Mouse (Mus musculus) lung, postnatal 36 days (tissue): ENCODE data around the gene Slc16a8.

Source experiments
- DNase-seq: peaks from one replicate; pipeline ENCODE4 v3.0.0; 2022; ENCODE audit warnings: mixed read lengths

Slc16a8 gene

DNA sequence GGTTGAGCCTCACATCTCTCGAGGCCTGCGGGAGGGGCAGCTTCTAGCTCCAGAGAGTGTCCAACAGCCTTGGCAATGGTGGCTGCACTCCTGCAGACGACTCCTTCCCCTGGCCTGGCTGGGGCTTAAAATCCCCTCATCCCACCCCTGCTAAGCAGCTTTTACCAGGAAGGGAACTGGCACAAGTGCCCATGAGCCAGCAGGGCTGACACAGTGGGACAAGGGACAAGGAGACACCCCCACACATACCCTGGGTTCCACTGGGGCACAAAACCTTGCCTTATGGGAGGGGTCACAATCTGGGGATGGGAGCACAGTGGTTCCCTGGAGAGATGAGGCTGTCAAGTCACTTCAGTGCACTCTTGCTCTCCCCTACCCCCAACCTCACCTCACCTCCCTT lies at the start of gene Slc16a8:
Gene Slc16a8, minus strand, starts transcription at position 101 of the 400 bp plus-strand sequence.
- no peak for DNase-seq

DNA sequence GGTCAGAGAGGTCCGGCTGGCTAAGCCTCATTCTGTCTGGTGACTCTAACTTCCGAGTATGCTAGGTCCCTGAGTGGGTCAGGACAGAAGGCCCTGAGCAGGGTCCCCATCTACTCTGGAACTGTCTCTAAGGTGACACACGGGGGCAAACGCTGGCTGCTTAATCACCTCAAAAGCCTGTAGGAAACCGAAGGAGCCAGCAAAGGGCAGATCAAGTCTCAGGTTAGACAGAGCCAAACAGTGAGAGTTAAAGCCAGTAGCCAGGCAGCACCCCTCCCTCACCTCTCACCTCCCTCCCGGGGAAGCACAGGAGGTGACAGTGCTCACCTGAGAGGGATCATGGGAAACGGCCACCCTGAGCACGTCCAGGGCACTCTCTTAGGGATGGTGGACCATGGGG lies 49.2 kb upstream of the Slc16a8 start:
- peak; percentile 58 for DNase-seq

DNA sequence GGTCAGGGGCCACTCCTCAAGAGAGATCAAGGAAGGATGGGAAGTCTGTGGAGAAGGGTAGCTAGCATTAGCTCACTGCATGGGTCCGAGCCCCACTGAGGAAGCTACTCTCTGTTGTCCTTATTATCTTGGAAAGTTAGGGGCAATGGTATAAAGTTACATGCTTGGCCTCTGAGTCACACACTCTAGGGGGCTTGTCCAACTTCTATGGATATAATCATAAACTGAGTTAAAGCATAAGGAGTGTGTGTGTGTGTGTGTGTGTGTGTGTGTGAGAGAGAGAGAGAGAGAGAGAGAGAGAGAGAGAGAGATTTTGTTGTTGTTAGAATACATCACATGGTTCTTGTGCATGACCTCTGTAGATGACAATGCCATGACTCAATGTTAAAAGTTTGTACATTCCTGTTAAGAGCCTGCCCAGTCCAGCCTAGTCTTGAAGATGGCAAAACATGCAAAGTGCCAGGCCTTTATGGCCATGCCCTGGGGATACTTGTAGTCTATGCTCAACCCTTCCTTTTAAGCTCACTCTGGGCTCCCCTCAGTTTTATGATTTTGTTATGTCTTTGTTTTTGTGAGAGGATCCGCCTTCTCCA lies 45.1 kb upstream of the Slc16a8 start:
- no peak for DNase-seq

DNA sequence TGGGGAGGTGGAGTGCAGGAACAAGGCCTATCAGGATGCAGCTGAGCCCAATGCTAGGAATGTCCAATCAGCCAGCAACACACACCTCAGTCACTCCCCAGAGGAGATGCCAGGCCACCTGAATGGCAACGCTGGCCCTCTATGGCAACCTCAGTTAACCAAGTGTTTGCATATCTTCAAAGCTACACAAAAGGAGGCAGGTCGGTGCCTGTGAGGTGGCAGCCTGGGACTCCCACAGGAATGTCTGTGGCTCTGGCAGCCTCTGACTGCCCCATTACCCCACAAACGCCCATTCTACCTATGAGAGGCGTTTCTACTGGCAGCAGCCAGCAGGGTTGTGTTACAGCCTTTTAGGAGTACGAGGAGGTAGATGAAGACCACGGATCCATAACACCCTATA lies 44.0 kb upstream of the Slc16a8 start:
- DNase-seq = peak; percentile 52

DNA sequence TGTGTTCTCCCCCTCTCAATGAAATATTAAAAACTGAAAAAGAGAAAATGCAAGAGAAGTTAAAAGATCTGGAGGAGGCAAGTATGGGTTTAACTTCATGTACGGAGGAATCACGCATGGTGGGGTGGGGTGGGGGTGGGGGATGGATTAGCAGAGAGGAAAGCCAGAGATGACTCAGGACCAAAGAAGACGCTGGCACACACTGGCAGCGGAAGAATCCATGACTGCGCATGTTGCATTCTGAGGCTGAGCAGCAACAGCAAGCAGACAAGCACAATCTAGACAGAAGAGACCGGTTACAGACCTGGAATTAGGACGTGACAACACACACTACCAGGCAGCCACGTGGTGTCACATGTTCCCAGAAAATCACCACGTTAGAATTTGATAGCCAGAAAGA lies 38.2 kb upstream of the Slc16a8 start:
- DNase-seq = no peak

DNA sequence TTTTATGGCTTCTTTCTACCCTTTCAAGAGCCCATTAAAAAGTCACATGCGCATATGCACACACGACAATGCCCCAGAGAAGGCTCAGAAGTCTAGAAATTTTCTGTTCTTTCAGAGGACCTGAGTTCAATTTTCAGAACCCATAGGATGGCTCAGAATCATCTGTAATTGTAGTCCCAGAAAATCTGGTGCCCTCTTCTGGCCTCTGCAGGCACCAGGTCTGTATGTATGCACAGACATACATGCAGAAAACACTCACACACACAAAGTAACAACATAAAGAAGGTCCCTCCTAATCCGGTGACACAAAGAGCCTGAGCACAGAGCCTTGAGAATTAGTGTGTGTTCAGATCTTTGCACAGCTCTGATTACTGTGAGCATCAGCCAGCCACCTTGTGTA lies 35.8 kb upstream of the Slc16a8 start:
- no peak for DNase-seq

DNA sequence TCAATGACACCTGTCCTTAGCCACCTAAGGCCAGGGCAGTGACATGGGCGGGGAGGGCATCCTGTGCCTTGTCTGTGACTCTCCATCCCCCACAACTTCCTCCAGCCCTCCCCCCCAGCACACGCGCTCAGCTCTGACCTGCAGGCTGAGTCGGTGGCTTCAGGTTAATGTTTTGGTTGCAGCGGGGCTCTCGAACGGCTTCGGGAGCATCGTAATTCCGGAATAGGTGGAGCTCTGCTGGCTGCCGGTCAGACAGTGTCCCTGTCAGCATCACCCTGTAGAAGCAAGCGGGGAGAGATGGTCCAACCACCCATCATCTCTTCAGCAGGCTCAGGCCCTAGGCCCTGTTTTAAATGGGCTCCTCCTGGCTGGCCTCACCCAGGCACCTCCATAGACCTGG lies 34.9 kb upstream of the Slc16a8 start:
- no peak for DNase-seq

DNA sequence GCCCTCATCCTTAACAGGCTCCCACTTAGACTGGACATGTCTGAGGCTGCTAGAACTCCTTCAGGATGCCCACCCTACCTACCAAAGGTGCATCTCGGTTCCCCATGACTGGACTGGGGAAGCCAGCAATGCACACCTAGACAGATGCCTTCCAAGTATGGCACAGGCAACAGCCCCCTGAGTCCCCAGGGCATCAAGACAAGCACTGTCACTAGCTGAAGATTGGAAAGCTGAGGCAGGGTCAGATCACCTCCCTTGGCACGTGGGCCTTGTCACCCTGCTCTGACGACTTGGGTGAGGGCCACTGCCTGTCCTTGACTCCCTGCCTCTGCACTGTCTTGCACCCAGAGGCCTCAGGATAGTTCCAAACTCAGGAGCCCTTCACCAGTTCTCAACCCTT lies 33.8 kb upstream of the Slc16a8 start:
- DNase-seq = no peak

DNA sequence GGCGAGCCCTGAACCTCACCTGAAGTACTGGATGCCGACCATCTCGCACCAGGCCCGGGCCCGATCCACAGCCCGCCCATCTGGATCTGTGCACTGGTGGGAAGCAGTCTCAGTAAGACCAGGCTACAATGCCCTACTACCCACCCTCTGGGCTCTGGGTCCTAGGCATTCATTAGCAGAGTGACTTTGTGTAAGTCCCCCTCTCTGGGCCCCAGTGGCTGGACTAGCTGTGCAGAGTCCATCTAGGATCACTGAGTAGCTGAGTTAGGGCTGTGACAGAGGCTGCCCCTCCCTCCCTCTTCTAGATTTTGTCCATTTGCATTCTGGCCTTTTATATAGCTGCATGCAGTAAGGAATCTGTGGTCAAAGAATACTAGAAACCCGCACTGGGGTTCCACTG lies 32.5 kb upstream of the Slc16a8 start:
- no peak for DNase-seq

DNA sequence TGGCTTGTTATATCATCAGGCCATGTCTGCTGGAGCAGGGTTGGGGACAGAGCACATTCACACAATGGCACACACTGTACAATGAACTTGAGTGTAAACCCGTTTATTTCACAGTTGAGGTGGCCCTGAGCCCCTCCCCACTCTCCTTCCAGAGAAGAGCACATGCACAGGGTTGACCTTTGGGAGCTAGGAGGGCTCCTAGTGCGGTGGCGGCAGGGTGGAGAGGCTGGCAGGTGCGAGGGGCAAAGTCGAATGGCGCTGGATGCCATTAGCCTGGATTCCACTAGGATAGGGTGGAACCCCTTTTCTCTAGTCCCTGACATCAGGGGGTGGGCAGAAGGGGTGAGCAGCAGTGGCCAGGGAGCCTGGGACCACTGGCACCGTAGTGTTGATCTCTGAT lies 31.6 kb upstream of the Slc16a8 start:
- DNase-seq = no peak

DNA sequence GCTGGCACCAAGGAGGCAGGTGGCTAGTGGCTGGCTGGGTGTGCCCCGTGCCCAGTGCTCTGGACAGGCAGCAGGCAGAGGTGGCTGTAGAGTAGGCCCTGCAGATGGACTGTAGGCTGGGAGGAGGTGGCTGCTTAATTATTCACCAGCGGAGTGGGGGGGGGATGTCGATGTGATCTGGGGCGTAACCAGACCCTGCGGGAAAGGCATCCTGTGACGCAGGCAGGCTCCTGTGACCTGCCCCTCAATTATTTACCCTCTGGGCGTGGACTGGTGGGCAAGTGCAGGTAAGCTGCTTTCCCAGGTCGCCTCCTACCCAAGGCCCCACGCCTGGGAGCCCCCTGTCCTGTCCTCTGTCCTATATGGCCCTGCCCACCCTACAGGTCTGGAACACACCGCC lies 30.8 kb upstream of the Slc16a8 start, which contains the start of gene Baiap2l2:
Gene Baiap2l2, minus strand, starts transcription at position 139 of the 400 bp plus-strand sequence.
- no peak for DNase-seq

DNA sequence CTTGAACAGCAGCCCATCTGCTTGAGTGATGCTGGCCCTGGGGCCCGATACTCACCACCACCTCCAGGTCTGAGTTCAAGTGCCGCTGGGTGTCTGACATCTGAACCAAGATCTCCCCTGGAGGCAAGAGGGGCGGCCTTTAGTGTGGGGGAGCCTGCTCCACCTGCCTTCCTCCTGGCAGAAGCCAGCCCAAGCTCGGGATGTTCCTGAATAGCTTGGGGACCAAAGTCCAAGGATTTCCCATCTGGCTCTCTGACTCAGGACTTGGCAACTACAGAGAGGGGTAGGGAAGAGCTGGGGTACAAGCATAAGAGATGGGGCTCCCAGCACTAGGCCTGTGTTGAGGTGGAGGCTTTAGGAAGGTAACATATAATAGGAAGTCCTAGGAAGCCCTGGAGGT lies 28.8 kb upstream of the Slc16a8 start:
- no peak for DNase-seq

DNA sequence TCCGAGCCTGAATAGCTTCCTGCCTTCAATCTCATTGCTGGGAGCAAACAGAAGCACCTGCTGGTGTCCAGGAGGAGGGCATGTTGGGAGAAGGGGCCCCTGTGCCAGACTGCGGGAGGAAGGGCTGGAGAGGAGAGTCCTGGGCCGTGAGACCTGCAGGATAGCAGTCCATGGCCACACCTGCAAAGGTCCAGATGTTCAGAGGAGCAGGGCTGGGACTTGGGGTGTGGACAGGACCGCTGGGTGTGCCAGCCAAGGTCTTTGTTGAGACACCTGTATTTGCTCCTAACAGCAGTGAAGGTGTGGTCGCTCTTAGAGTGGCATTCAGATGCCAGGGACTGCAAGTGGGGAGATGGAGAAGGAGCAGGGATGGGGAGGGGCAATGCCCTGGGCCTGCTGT lies 27.9 kb upstream of the Slc16a8 start:
- no peak for DNase-seq

DNA sequence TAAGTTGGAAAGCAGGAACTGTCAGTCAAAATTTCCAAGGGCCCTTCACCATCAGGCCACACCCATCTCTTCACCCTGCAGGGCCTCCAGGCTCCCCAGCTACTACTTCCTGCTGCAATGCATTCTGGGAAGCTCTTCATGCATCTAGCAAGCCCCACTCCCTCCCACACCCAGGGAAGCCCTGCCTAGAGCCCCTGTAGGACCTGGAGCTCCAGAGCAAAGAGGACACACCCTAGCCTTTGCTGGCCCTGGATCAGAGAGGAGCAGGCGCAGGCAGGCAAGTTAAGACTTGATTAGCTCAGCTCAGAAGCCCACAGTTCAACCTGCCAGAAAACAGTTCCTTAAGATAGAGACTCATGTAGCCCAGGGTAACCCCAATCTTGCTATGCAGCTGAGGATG lies 26.8 kb upstream of the Slc16a8 start:
- DNase-seq = peak; percentile 82

DNA sequence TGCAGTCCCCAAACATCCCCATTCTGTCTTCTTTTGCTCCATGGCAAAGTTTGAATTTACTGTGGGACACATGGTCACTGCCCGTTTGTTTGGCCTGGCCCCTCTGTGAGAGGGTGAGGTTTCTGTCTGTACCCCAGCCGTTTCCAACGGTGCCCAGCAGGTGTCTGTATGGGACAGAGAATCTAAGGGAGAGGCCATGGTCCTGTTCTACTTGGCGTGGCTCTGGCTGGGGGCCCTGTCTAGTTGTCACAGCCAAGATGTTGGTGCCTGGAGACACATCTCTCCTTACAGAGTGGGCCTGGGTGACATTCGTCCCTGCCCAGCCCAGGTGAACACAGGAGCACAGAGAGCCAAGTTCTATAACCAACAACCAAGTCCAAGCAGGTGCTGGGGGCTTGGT lies 26.3 kb upstream of the Slc16a8 start:
- peak; percentile 64 for DNase-seq

DNA sequence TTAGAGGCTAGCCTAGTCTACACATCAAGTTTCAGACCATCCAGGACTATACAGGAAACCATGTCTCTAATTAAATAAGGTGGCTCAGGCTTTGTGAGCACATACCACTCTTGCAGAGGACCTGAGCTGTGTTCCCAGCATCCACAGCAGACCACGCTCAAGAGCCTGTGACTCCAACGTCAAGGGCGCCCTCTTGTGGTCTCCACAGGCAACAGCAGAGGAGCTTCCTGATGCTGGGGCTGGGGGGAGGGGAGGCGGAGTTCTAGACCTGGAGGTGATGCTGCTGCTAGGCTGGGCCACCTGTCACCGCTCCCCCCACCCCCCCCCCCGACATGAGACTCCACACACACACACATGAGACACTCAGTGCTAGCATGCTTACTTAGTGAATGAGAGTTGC lies 25.6 kb upstream of the Slc16a8 start:
- DNase-seq = peak; percentile 51

DNA sequence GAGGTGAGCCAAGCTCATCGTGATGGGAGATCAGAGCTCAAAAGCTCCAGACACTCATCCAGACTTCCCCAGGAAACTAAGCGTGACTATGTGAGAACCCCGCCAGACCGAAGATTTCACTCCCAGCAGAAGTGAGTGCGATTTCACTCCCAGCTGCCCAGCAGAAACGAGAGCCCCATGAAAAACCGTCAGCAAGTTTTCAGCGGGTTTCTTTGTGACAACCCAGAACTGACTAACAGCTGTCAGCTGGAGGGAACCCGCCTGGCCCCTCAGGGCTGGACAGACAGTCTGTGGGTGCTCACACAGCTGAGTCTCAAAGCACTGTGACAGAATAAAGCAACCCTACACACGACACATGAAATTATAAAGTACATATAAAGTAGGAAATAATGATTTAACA lies 23.2 kb upstream of the Slc16a8 start:
- DNase-seq = no peak

DNA sequence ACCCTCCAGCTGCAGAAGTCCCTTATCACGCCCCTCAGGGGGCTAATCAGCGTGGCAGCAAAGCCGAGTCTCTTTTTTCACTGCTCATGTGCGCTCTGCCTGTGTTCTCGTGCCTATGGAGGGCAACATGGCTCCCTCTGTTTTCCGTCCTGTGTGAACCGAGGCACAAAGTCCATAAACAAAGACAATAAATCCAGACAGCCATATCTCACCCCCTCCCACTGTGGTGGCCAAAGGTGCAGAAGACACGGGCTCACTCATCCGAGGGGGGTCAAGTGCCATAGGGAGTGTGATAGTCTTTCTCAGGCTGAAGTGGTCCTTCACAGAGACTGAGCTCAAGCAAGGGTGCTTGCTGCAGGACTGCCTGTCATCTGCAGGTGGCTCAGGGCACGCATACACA lies 18.5 kb upstream of the Slc16a8 start:
- DNase-seq = no peak

DNA sequence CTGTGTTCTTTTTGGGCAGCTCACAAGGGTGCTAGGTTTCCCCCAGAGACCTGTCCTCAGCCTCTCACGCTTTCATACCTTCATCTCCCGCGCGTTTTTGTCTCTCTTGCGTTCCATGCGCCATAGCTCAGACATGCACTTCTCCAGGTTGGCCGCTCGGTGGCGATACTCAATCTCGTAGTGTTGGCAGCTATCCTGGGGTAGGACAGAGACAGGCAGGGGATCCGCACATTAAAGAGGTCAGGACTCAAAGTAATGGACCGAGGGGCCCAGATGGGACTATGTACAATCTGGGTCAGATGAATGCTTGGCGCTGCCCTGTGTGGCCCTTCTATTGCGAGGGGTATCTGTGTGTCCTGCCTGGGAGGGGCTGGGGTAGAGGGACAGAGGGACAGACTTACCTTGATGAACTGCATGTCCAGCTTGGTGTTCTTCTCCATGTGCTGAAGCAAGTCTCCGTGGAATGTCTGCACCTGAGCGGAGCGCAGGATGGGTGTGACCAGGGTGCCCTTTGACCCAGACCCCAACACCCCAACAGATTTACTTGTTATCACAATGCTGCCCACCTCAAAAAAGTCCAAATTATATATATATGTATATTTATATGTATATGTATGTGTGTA lies 16.7 kb upstream of the Slc16a8 start:
- peak; percentile 55 for DNase-seq

DNA sequence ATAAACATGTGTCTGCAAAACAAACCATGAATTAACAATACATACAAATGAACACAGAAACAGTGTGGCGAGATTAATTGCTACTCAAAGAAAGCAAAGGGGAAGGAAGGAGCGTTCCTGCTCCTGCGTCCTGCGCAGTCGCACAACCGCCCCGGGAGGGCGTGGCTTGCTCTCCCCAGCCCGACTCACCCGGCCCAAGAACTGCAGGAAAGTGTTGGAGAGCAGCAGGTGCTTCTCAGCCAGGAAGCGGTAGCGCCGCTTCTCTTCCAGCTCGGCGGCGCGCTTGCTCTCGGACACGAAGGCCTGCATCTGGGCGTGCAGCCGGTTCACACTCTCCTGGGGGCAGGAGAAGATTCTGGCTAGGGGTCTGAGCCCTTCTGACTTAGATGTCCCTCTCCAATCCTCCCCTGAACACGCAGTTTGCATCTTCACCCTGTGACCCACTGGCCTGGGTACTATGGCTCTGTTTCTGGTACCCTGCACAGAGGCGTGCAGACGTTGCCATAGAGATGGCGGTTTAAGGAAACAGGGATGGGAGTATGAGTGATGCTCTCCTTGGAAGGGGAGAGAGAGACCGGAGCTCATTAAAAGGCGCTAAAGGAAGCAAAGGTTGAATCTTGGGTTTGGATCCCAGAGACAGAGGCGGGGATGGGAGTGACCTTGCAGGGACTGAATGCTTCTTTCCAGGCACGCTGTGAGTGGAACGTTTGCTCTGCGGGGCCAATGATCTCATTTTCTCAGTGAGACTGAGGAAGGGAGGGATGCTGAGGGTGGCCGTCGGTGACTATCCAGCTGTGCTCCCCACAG lies 16.0 kb upstream of the Slc16a8 start:
- peak; percentile 90 for DNase-seq

DNA sequence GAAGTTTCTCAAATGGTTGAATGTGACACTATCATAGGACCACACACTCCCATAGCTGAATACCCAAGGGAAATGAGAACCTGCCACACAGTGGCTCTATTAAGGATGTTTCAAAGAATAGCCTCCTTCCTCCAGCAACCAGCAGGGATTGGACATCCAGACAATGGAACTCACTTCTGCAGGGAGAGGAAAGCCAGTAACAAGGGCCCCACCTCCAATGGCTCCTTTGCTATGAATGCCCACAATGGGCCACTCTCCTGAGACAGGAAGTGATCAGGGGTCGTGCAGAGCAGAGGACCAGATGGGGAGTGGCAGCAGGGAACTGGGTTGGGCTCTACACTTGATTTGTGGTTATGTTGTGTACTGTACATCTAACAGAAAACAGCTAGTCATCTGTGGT lies 14.0 kb upstream of the Slc16a8 start:
- no peak for DNase-seq

DNA sequence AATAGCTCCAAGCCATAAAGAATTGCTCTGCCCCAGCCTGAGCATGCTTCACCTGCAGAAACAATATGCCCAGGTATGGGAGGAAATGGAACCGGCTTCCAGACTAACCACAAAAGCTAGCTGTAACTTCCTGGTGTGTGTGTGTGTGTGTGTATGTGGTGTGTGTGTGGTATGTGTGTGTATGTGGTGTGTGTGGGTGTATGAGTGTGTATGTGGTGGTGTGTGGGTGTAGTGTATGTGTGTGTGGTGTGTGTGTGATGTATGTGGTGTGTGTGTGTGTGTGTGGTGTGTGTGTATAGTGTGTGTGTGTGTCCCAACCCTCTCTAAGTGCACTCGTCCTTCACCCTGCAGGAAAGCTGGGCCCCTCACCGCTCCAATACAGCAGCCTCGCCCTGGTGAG lies 10.8 kb upstream of the Slc16a8 start:
- no peak for DNase-seq

DNA sequence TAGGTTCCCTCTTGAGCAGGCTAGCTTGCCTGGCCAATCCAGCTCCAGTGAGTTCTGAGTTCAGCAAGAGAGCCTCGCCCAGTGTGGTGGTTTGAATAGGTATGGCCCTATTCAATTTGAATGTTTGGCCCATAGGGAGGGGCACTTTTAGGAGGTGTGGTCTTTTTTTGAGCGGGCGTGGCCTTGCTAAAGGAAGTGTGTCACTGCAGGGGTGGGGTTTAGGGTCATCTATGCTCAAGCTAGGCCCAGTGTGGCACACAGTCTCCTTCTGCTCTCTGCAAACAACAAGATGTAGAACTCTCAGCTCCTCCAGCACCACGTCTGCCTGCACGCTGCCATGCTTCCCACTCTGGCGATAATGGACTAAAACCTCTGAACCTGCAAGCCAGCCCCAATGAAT lies 9.2 kb upstream of the Slc16a8 start:
- DNase-seq = no peak

DNA sequence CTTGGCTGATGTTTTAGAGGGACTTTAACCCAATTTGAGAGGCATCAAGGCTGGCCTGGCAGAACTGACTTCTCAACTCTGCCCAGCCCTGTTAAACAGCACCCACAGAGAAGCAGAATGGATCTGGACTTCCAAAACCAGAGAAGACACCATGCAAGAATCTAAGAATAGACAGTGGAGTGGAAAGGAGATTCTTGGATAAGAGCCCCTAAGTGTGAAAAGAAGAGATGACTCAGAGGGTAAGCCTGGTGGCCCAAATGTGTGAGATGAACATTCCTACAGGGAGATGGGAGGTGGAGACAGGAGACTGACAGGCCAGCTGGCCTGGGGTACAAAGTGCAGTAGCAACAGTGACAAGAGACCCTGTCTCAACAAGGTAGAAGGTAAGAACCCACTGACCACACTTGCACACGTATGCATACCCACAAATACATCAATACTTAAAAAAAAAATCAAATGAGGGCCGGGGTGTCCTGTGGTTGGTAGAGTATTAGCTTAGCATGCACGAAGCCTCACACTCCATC lies 8.3 kb upstream of the Slc16a8 start:
- no peak for DNase-seq
